Mouse (Mus musculus) C2C12 (cell line): ENCODE data around the gene Prss57.

Source experiments
- CEBPB ChIP-seq: IDR thresholded peaks from one replicate; pipeline ENCODE4 v1.6.1; 2011; ENCODE audit warnings: low read depth, mild to moderate bottlenecking, control low read depth, moderate library complexity
- CTCF ChIP-seq: IDR thresholded peaks from one replicate; pipeline ENCODE4 v1.5.1; 2011; ENCODE audit not compliant: control insufficient read depth, insufficient read depth, insufficient read length
- FOSL1 ChIP-seq: IDR thresholded peaks from one replicate; pipeline ENCODE4 v1.8.0; 2011; ENCODE audit warnings: mild to moderate bottlenecking, low read length; ENCODE audit not compliant: poor library complexity, insufficient read depth, severe bottlenecking
- MAX ChIP-seq: IDR thresholded peaks from one replicate; pipeline ENCODE4 v1.6.1; 2011; ENCODE audit warnings: mild to moderate bottlenecking, control low read depth
- MYOD1 ChIP-seq: IDR thresholded peaks from one replicate; pipeline ENCODE4 v1.6.1; 2011; ENCODE audit warnings: low read depth; ENCODE audit not compliant: control insufficient read depth, insufficient read length
- MYOG ChIP-seq: IDR thresholded peaks from one replicate; pipeline ENCODE4 v1.6.1; 2011; ENCODE audit not compliant: control insufficient read depth, insufficient read length; ENCODE audit errors: extremely low read depth
- USF1 ChIP-seq: IDR thresholded peaks from one replicate; pipeline ENCODE4 v1.6.1; 2011; ENCODE audit warnings: low read depth, mild to moderate bottlenecking, control low read depth, moderate library complexity

DNA sequence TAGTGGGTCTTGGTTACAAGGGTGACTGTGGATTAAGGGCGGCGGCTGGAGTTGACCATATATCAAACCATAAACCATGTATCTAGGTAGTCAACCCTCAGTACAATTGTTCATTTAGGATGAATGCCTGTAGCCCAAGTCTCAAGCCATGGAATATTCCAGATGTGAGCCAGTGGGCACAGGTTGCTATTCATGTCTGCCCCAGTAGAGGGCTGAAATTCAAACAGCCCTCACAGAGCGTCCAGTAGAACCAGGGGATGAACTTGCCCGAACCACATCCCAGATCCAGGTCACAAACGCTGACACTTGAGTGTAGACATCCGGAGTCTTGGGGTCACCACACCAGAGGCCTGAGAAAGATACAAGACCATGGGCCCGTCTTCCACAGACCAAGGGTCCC, 7.7 kb downstream of the Prss57 start:
- TF ChIP-seq CTCF = no peak
- no peak for TF ChIP-seq MAX
- TF ChIP-seq USF1 = no peak
- TF ChIP-seq MYOD1 = no peak
- TF ChIP-seq CEBPB = no peak
- TF ChIP-seq MYOG = no peak
- no peak for TF ChIP-seq FOSL1
